Mouse (Mus musculus) ovary, postnatal 14 days (tissue): ENCODE measurements at regions not wholly inside any gene's neighbourhood (a gene's known extent, or its start where the extent isn't known, plus 50 kb on each side); places are given as distances from the start of the nearest gene placed in this dataset.
"Not testable (repeated sequence)": the region's sequence is repeated elsewhere in the genome, so short reads cannot be mapped to it uniquely, and the experiment has no call there.

ENCODE experiments used
- DNase-seq: peaks from one replicate; pipeline ENCODE4 v3.0.0; 2022; ENCODE audit warnings: low spot score

GRCm38 (mm10) chr7:82047456-82047855, 55.4 kb upstream of the Bnc1 start:
- no peak for DNase-seq

- no peak for DNase-seq
Measured at GRCm38 (mm10) chr7:82053411-82053810, 61.3 kb upstream of the Bnc1 start.

- peak; percentile 15 for DNase-seq
Measured at GRCm38 (mm10) chr7:82056551-82057230, 64.6 kb upstream of the Bnc1 start.

GRCm38 (mm10) chr7:82063407-82063806, 71.3 kb upstream of the Bnc1 start:
- DNase-seq = no peak

- DNase-seq = no peak
Measured at GRCm38 (mm10) chr7:82069629-82070450, 77.7 kb upstream of the Bnc1 start.

- no peak for DNase-seq
Measured at GRCm38 (mm10) chr7:82070946-82071727, 79.0 kb upstream of the Bnc1 start.

- no peak for DNase-seq
Measured at GRCm38 (mm10) chr7:82075359-82075758, 83.3 kb upstream of the Bnc1 start.

GRCm38 (mm10) chr7:82081851-82082250, 89.8 kb upstream of the Bnc1 start:
- DNase-seq = no peak

GRCm38 (mm10) chr7:82082883-82083282, 90.8 kb upstream of the Sh3gl3 start:
- DNase-seq = no peak

- DNase-seq = no peak
Measured at GRCm38 (mm10) chr7:82084473-82084872, 89.2 kb upstream of the Sh3gl3 start.

GRCm38 (mm10) chr7:82085205-82085604, 88.4 kb upstream of the Sh3gl3 start:
- DNase-seq = no peak

GRCm38 (mm10) chr7:82098136-82098535, 75.5 kb upstream of the Sh3gl3 start:
- no peak for DNase-seq

GRCm38 (mm10) chr7:82101314-82101713, 72.3 kb upstream of the Sh3gl3 start:
- no peak for DNase-seq

- no peak for DNase-seq
Measured at GRCm38 (mm10) chr7:82105631-82106030, 68.0 kb upstream of the Sh3gl3 start.

- not testable (repeated sequence) for DNase-seq
Measured at GRCm38 (mm10) chr7:82109141-82109540, 64.5 kb upstream of the Sh3gl3 start.

GRCm38 (mm10) chr7:82109550-82109949, 64.1 kb upstream of the Sh3gl3 start:
- DNase-seq = no peak

GRCm38 (mm10) chr7:82109977-82110376, 63.7 kb upstream of the Sh3gl3 start:
- DNase-seq = no peak

- no peak for DNase-seq
Measured at GRCm38 (mm10) chr7:82112046-82112445, 61.6 kb upstream of the Sh3gl3 start.

GRCm38 (mm10) chr7:82115646-82116045, 58.0 kb upstream of the Sh3gl3 start:
- no peak for DNase-seq

GRCm38 (mm10) chr7:82119266-82119665, 54.4 kb upstream of the Sh3gl3 start:
- DNase-seq = peak; percentile 72

- no peak for DNase-seq
Measured at GRCm38 (mm10) chr7:82119866-82120265, 53.8 kb upstream of the Sh3gl3 start.

- peak; percentile 53 for DNase-seq
Measured at GRCm38 (mm10) chr7:82121746-82122145, 51.9 kb upstream of the Sh3gl3 start.
